Mouse (Mus musculus): Measurements from ENCODE around the gene Cdcp1. TPM values are rescaled to one million over a fixed set of nuclear protein-coding genes. Genes with fewer than 3 reads are reported as not detected.

Gene Cdcp1
- polyA plus RNA-seq, 1 experiment: not detected

GRCm38 (mm10) chr9:123138891-123139474, 76.9 kb downstream of the Cdcp1 start:
- H3K27ac ChIP-seq (ENCODE audit: insufficient read depth, low read length): peak overlapping the region; percentile 66
- no peak overlapping the region for H3K4me3 ChIP-seq (ENCODE audit: insufficient read depth, low read length)
- H3K4me1 ChIP-seq (ENCODE audit: control insufficient read depth, insufficient read depth, low read length): peaks cover 14% of the 10 kb centered on the region
- no peak for TF ChIP-seq CTCF (IDR thresholded peaks at IDR 0.05; ENCODE audit: borderline replicate concordance, insufficient read depth, low read length)
- TF ChIP-seq POLR2A (IDR thresholded peaks at IDR 0.05; ENCODE audit: low read depth, low read length): no peak

GRCm38 (mm10) chr9:123136953-123137682, 78.7 kb downstream of the Cdcp1 start:
- TF ChIP-seq POLR2A (IDR thresholded peaks at IDR 0.05; ENCODE audit: low read depth, low read length) (no peak), CTCF (IDR thresholded peaks at IDR 0.05; ENCODE audit: borderline replicate concordance, insufficient read depth, low read length) (no peak)
- Histone ChIP-seq H3K27ac (ENCODE audit: insufficient read depth, low read length) (peak overlapping the region; percentile 99), H3K4me1 (ENCODE audit: control insufficient read depth, insufficient read depth, low read length) (peaks cover 14% of the 10 kb centered on the region), H3K4me3 (ENCODE audit: insufficient read depth, low read length) (no peak overlapping the region)

- Histone ChIP-seq H3K4me1 (ENCODE audit: control insufficient read depth, insufficient read depth, low read length) (peaks cover 10% of the 10 kb centered on the region), H3K27ac (ENCODE audit: insufficient read depth, low read length) (no peak overlapping the region), H3K4me3 (ENCODE audit: insufficient read depth, low read length) (no peak overlapping the region)
- TF ChIP-seq CTCF (IDR thresholded peaks at IDR 0.05; ENCODE audit: borderline replicate concordance, insufficient read depth, low read length): no peak
- no peak for TF ChIP-seq POLR2A (IDR thresholded peaks at IDR 0.05; ENCODE audit: low read depth, low read length)
Observed at GRCm38 (mm10) chr9:123132994-123133393, 82.8 kb downstream of the Cdcp1 start.

- H3K4me3 ChIP-seq (ENCODE audit: insufficient read depth, low read length): no peak overlapping the region
Observed at GRCm38 (mm10) chr9:123127663-123128062, 88.2 kb downstream of the Cdcp1 start.

GRCm38 (mm10) chr9:123124413-123124981, 91.3 kb downstream of the Cdcp1 start:
- H3K4me3 ChIP-seq (ENCODE audit: insufficient read depth, low read length): no peak overlapping the region
- TF ChIP-seq POLR2A (IDR thresholded peaks at IDR 0.05; ENCODE audit: low read depth, low read length): no peak
- no peak for TF ChIP-seq CTCF (IDR thresholded peaks at IDR 0.05; ENCODE audit: borderline replicate concordance, insufficient read depth, low read length)
- no peak overlapping the region for H3K27ac ChIP-seq (ENCODE audit: insufficient read depth, low read length)
- H3K4me1 ChIP-seq (ENCODE audit: control insufficient read depth, insufficient read depth, low read length): no peaks in the 10 kb centered on the region

More at GRCm38 (mm10) chr9:123127663-123128062, 88.2 kb downstream of the Cdcp1 start:
- Histone ChIP-seq H3K4me1 (ENCODE audit: control insufficient read depth, insufficient read depth, low read length) (no peaks in the 10 kb centered on the region), H3K27ac (ENCODE audit: insufficient read depth, low read length) (no peak overlapping the region)
- no peak for TF ChIP-seq POLR2A (IDR thresholded peaks at IDR 0.05; ENCODE audit: low read depth, low read length)
- no peak for TF ChIP-seq CTCF (IDR thresholded peaks at IDR 0.05; ENCODE audit: borderline replicate concordance, insufficient read depth, low read length)

GRCm38 (mm10) chr9:123123571-123124412, 92.0 kb downstream of the Cdcp1 start:
- no peak overlapping the region for H3K27ac ChIP-seq (ENCODE audit: insufficient read depth, low read length)
- H3K4me3 ChIP-seq (ENCODE audit: insufficient read depth, low read length): no peak overlapping the region
- no peaks in the 10 kb centered on the region for H3K4me1 ChIP-seq (ENCODE audit: control insufficient read depth, insufficient read depth, low read length)
- TF ChIP-seq POLR2A (IDR thresholded peaks at IDR 0.05; ENCODE audit: low read depth, low read length): no peak
- TF ChIP-seq CTCF (IDR thresholded peaks at IDR 0.05; ENCODE audit: borderline replicate concordance, insufficient read depth, low read length): peak; percentile 58; the same call in 1 of the 2 replicates

GRCm38 (mm10) chr9:123123017-123123416, 92.8 kb downstream of the Cdcp1 start:
- Histone ChIP-seq H3K27ac (ENCODE audit: insufficient read depth, low read length) (no peak overlapping the region), H3K4me1 (ENCODE audit: control insufficient read depth, insufficient read depth, low read length) (no peaks in the 10 kb centered on the region), H3K4me3 (ENCODE audit: insufficient read depth, low read length) (no peak overlapping the region)
- no peak for TF ChIP-seq CTCF (IDR thresholded peaks at IDR 0.05; ENCODE audit: borderline replicate concordance, insufficient read depth, low read length)
- TF ChIP-seq POLR2A (IDR thresholded peaks at IDR 0.05; ENCODE audit: low read depth, low read length): no peak

Other genes starting within 250 kb of the Cdcp1 start
- 4.1 and 4.4 TPM in 2 replicates for gene Tmem42, start 194.7 kb downstream of the Cdcp1 start, polyA plus RNA-seq (2011; ENCODE audit: insufficient read length, low read depth, missing spikeins)
- not detected in 2 replicates for gene Tgm4, start 181.3 kb downstream of the Cdcp1 start, polyA plus RNA-seq (2011; ENCODE audit: insufficient read length, low read depth, missing spikeins)
- gene Zdhhc3, start 102.8 kb downstream of the Cdcp1 start, polyA plus RNA-seq (2011; ENCODE audit: insufficient read length, low read depth, missing spikeins): 88.0 and 92.1 TPM in 2 replicates
- 28.9 and 38.1 TPM in 2 replicates for gene Exosc7, start 102.8 kb downstream of the Cdcp1 start, polyA plus RNA-seq (2011; ENCODE audit: insufficient read length, low read depth, missing spikeins)
- gene Clec3b, start 65.1 kb downstream of the Cdcp1 start, polyA plus RNA-seq (2011; ENCODE audit: insufficient read length, low read depth, missing spikeins): not detected in 2 replicates
- 1.7 and 2.1 TPM in 2 replicates for gene Tmem158, start 44.7 kb upstream of the Cdcp1 start, polyA plus RNA-seq (2011; ENCODE audit: insufficient read length, low read depth, missing spikeins)
- gene Lars2, start 150.9 kb upstream of the Cdcp1 start, polyA plus RNA-seq (2011; ENCODE audit: insufficient read length, low read depth, missing spikeins): 8,859 and 9,134 TPM in 2 replicates